Mouse (Mus musculus): ENCODE data around the gene Polr2f. TPM values are rescaled to one million over a fixed set of nuclear protein-coding genes. Genes with fewer than 3 reads are reported as not detected.

The Polr2f gene
- total RNA-seq, 2 experiments from 2014 or later: 62.4 to 74.9 TPM

DNA sequence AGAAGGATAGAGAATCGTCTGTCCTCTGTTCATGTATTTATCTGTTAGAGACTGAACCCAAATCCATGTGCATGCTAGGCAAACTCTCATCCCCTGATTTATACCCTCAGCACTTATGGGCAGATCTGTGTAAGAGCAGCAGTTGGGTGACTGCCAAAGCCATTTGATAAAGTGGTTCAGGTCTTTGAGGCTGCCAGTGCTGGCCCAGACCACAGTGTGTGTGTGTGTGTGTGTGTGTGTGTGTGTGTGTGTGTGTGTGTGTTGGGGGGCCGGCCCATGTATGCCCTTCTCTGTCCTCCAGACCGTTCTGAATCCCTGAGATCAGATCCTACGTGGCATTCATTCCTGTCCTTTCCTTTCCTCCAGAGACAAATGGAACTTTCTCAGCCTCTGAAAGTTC, 29.0 kb upstream of the Polr2f start:
- DNase-seq: no peak
- intact Hi-C loops (cut with DNase I; ENCODE audit: low total_unique reads): no loop called here

DNA sequence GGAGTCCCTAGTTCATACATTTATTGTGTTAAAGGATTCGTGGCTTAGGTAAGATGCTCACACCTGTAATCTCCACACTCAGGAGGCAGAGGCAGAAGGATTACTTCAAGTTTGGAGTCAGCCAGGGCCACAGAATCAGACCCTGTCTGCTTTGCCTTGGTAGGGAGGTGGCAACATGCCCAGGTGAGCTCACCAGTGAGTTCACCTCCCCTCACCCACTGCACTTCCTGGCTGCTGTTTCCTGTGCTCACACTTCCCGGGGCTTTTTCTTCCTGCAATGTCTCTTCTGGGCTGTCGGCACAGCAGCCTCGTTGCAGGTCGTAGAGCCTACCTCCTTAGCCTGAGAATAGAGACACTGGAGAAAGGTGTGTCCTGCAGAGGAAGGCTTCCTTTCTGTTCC, 25.5 kb upstream of the Polr2f start:
- DNase-seq: no peak
- intact Hi-C loops (cut with DNase I; ENCODE audit: low total_unique reads): no loop called here

- intact Hi-C loops (cut with DNase I; ENCODE audit: low total_unique reads): no loop called here
- no peak for DNase-seq
Measured at GRCm38 (mm10) chr15:79119491-79119890, 21.3 kb upstream of the Polr2f start.

GRCm38 (mm10) chr15:79122119-79122518, 18.7 kb upstream of the Polr2f start:
- DNase-seq: no peak
- intact Hi-C loops (cut with DNase I; ENCODE audit: low total_unique reads): no loop called here

GRCm38 (mm10) chr15:79122546-79122945, 18.3 kb upstream of the Polr2f start:
- intact Hi-C loops (cut with DNase I; ENCODE audit: low total_unique reads): no loop called here
- no peak for DNase-seq

DNA sequence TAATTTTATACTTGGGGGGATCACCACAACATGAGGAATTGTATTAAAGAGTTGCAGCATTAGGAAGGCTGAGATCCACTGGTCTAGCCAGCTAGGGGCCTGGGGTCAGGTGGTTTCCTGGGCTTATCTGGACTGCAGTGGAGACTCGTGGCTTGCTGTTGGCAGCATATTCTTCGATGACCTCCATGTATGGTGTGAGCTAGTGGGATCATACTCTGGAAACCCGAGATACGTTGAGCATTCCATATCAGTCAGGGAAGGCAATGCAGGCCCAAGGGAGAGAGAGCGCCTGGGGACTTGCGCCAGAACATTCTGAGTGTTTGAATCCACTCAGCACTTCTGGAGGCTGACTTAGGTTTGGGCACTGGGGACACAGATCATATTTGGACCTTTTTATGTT, 17.1 kb upstream of the Polr2f start:
- no peak for DNase-seq
- intact Hi-C loops (cut with DNase I; ENCODE audit: low total_unique reads): no loop called here

DNA sequence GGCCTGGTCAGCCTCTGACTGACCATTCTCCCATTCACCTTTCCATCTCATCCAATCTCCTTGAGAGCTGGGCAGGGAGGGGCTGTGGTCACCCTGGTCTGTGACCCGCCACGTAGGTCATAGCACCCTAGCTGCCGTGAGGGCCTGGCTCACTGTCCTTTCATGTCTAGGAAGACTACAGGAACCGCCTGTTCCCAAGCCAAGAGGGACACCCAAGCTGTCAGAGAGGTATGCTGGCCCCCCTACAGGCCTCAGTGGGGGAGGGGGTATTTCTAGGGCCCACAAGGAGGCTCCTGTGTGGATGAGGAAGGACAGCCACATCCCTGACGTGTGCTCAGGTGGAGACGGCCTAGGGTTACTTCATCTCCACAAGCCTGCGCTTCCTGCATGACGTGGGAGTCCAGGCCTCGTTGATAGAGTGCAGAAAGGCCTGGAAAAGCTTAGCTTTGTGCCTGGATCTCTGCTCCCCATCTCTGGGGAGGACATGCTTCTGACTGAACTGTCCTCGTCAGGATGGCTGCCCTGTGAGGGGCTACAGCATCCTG, 16.4 kb upstream of the Polr2f start:
- intact Hi-C loops (cut with DNase I; ENCODE audit: low total_unique reads): no loop called here
- no peak for DNase-seq

GRCm38 (mm10) chr15:79126217-79126932, 14.4 kb upstream of the Polr2f start:
- no peak for DNase-seq
- intact Hi-C loops (cut with DNase I; ENCODE audit: low total_unique reads): loop anchor here (5.0 kb wide), 1 partner anchor 34 kb away; no protein-coding TSS in a partner anchor

GRCm38 (mm10) chr15:79127101-79127500, 13.7 kb upstream of the Polr2f start:
- intact Hi-C loops (cut with DNase I; ENCODE audit: low total_unique reads): loop anchor here (5.0 kb wide), 1 partner anchor 35 kb away; no protein-coding TSS in a partner anchor
- DNase-seq: no peak

- DNase-seq: no peak
- intact Hi-C loops (cut with DNase I; ENCODE audit: low total_unique reads): loop anchor here (5.0 kb wide), 1 partner anchor 36 kb away; no protein-coding TSS in a partner anchor
Measured at GRCm38 (mm10) chr15:79128208-79128607, 12.6 kb upstream of the Polr2f start.

GRCm38 (mm10) chr15:79129311-79129710, 11.5 kb upstream of the Polr2f start:
- intact Hi-C loops (cut with DNase I; ENCODE audit: low total_unique reads): loop anchor here (5.0 kb wide), 1 partner anchor 37 kb away; no protein-coding TSS in a partner anchor

GRCm38 (mm10) chr15:79130782-79131181, 10.0 kb upstream of the Polr2f start:
- intact Hi-C loops (cut with DNase I; ENCODE audit: low total_unique reads): no loop called here

More at GRCm38 (mm10) chr15:79129311-79129710, 11.5 kb upstream of the Polr2f start:
- no peak for DNase-seq

GRCm38 (mm10) chr15:79131442-79131841, 9.4 kb upstream of the Polr2f start:
- peak; percentile 69 for DNase-seq
- intact Hi-C loops (cut with DNase I; ENCODE audit: low total_unique reads): no loop called here

More at GRCm38 (mm10) chr15:79130782-79131181, 10.0 kb upstream of the Polr2f start:
- DNase-seq: no peak

GRCm38 (mm10) chr15:79133191-79133661, 7.6 kb upstream of the Polr2f start:
- peak; percentile 52 for DNase-seq
- intact Hi-C loops (cut with DNase I; ENCODE audit: low total_unique reads): no loop called here

GRCm38 (mm10) chr15:79134496-79135270, 6.1 kb upstream of the Polr2f start:
- intact Hi-C loops (cut with DNase I; ENCODE audit: low total_unique reads): no loop called here
- no peak for DNase-seq

DNA sequence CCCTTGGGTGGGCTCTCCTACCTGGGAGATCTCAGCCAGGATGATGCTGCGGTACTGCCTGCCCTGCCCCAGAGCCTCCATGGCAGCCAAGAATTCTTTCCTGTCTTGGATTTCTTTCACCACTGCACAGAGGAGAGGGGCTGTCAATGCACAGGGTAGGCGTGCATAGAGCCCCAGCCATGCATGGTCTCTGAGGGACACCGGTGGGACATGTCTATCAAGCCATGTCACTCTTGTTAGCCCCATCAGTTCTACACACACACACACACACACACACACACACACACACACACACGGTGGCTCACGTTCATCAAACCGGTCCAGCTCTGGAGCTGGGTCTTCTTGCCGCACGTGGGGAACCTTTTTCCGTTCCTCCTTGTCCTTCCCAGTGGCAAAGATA, 5.5 kb upstream of the Polr2f start:
- intact Hi-C loops (cut with DNase I; ENCODE audit: low total_unique reads): no loop called here
- no peak for DNase-seq

GRCm38 (mm10) chr15:79135783-79136575, 4.8 kb upstream of the Polr2f start:
- intact Hi-C loops (cut with DNase I; ENCODE audit: low total_unique reads): no loop called here
- no peak for DNase-seq

DNA sequence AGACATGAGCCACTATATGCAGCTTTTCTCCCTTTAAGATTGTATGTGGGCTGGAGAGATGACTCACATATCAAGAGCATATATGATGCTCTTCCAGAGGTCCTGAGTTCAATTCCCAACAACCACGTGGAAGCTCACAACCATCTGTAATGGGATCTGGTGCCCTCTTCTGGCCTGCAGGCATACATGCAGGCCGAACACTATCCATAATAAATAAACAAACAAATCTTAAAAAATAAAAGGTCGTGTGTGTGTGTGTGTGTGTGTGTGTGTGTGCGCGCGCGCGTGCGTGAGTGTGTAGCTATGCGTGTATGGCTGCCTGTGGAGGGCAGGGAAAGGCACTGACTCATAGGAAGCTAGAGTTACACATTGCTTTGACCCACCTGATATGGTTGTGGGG, 1.2 kb upstream of the Polr2f start:
- intact Hi-C loops (cut with DNase I; ENCODE audit: low total_unique reads): no loop called here
- DNase-seq: no peak

GRCm38 (mm10) chr15:79141566-79141917, 733 bp downstream of the Polr2f start:
- DNase-seq: no peak
- intact Hi-C loops (cut with DNase I; ENCODE audit: low total_unique reads): no loop called here

GRCm38 (mm10) chr15:79143316-79143715, 2.5 kb downstream of the Polr2f start:
- intact Hi-C loops (cut with DNase I; ENCODE audit: low total_unique reads): no loop called here
- no peak for DNase-seq

All from gastrocnemius, postnatal 14 days (tissue).